Mouse (Mus musculus): ENCODE measurements around the gene Misp.

Misp gene

DNA sequence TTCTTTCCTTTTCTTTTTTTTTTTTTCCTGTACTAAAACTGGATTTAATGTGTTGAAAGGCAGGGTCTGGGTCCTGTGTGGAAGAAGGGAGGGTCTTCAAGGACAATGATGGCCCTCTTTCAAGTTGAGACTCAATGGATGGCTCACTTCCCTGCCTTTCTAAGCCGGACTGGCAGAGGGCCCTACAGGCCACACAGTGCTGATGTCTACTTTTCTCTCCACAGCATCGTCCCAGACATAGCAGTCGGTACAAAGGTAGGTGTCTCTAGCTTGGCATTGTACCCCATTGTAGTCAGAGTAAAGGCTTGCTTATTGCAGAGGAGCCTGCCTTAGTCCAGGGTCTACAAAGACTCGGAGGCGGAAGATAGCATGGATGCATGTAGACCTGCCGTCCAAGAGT is 35.5 kb downstream of the Misp start:
- DNase-seq, result peak; percentile 57

DNA sequence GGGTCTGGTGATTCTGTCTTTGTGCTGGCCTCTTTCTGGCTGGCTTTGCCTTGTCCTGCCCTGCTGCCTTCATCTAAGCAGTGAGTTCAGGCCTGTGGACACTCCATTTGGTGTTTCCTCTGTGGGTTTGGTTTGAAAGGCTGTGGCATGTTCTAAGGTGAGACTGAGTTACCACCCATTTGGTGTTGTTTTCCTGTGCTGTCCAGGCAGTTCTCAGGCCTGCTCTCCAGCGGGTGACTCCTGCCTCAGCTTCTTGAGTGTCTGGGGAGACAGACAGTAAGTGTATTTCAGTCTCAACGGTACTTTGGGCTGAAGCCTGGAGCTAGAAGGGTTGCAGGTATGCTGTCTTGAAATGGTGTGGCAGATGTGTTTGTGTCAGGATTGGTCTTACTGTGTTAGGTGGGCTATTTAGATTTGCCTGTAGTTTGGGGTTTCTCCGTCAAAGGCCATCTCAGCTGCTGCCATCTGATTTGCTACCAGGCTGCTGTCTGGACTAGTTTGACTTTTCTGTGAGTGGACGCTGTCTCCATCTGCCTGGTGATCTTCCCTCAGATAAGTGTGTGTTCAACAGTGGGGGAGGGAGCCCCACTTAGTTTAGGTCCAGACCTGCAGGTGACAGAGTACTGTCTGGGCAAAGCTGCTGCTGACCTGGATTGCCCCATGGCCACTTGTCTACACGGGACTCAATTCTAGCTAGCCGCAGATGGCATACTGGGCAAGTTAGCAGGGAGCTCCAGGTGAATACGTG is 36.1 kb downstream of the Misp start:
- DNase-seq, result peak; percentile 31

DNA sequence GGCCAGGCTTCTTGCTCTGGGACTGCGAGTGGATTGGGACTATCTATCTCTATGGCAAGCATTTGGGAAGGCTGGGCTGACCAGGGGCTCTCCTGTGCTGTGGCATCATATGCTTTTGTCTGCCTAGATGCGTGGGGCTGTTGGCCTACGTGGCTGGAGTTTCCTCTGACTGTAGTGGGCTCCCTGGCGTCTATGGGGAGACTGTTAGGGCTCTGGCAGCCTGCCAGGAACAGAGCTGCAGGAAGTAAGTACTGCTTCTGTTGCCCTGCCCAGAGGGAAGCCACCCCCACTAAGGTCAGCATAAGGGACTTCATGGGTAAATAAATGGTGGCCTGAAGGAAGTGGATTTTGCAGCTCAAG is 36.6 kb downstream of the Misp start:
- peak; percentile 72 for DNase-seq

DNA sequence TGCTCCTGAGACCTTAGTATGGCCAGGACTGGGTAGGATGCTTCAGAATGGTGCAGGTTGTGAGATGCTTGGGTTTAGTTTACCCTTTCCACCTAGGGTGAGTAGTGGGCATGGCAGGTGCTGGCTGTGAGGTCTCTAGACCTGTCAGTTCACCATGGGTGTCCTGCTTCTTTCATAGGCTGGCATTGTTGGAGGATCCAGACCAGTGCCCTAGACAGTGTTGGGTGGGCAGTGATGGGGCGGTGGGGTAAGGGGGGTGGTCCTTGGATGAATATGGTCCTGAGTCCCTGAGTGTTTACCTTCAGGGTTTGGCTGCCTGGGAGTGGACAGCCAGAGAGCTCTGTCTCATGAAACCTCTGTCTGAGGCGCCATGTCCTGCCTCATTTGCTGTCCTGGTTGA is 37.1 kb downstream of the Misp start:
- DNase-seq, result no peak

DNA sequence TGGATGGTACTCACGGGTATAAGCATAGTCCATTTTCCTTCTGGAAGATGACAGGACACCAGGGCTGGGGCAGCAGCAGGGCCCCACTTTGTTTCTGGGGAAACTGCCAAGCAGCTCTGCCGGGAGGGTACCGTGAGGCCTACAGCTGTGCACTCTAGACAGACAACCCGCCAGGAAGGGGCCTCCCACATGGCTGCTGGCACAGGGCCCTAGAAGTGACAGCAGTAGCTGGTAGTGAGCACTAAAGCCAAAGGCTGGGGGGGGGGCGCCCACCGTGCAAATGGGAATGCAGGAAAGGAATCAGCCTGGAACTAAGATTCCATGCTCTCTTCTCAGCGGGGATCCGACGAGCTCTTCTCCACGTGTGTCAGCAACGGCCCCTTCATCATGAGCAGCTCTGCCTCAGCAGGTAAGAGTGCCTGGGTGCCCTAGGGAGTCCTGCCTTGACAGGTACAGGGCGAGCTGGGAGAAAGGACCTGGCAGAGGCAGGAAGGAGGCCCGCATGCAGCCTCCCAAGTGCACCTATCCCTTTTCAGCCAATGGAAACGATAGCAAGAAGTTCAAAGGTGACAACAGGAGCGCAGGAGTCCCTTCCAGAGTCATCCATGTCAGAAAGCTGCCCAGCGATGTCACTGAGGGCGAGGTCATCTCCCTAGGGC is 37.8 kb downstream of the Misp start:
- peak; percentile 78 for DNase-seq

DNA sequence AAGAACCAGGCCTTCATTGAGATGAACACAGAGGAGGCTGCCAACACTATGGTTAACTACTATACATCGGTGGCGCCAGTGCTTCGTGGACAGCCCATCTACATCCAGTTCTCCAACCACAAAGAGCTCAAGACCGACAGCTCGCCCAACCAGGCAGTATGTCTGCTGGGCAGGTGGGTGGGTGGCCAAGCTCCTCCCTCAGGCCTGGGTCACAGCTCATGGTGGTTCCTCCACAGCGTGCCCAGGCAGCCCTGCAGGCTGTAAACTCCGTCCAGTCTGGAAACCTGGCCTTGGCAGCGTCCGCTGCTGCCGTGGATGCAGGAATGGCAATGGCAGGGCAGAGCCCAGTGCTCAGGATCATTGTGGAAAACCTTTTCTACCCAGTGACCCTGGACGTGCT is 38.3 kb downstream of the Misp start:
- peak; percentile 47 for DNase-seq

DNA sequence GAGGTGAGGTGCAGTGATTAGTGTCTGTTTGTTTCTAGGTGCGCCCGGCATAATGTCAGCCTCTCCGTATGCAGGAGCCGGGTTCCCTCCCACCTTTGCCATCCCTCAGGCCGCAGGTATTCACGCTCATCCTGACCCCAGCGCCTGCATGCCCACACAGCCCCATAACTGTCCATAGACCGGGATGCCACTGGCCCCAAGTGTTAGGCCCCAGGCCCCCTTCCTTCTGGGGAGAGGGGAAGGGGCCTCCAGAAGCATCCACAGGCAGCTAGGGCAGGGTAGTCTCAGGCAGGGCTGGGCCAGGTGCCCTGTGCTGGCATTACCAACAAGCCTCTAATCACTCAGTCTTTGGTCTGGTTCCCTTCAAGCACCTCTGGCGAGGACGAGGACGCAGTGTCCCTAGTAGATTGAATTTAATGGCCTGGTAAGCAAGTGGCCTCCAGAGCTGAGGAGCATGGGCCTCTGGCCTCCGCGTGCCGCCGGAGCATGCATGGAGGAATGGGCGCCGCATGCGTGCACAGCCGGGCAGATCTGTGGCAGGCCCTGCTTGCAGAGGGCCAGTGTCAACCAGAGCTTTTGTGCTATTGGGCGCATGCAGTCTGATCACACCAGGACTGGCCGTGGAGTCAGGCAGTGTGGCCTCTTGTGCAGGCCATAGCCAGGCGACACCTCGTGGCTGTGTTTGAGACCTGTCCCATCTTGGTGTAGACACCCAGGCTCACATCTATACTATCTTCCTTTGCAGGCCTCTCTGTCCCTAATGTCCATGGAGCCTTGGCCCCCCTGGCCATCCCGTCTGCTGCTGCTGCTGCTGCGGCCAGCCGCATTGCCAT is 39.5 kb downstream of the Misp start:
- peak; percentile 46 for DNase-seq

DNA sequence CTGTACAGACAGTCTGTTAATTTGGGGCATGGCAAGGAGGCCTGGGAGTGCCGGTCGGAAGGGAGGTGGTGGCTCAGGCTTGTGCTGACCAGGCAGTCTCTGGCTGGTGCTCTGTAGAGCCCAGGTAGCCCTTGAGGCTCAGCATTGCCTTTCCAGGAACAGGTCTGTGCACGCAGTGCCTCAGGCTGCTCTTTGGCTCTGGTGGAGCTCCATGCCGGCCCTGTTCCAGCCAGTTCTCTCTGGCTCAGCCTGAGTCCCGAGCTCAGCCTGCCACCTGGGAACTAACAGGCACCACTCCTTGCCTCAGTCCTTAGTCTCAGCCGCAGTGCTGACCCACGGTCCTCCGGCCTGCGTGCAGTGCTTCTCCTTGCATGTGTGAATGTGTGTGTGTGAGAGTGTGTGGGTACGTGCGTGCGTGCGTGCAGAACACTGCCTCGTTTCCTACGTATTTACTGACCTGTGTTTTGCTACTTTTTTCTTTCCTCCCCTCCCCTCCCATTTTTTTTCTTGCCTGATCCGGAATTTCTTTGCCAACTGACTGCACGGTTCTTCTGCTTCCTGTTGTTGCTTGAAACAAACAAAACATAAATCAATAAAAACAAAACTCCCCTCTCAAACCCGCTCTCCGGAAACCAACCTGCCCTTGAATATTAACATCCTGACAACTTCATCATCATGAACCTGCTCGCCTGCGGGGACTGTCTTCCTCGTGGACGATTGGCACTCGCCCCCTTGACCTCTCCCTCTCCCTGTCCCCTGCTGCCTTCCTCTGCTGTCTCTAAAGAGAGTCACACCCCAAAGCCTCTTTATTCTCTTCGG is 40.6 kb downstream of the Misp start:
- peak; percentile 84 for DNase-seq

DNA sequence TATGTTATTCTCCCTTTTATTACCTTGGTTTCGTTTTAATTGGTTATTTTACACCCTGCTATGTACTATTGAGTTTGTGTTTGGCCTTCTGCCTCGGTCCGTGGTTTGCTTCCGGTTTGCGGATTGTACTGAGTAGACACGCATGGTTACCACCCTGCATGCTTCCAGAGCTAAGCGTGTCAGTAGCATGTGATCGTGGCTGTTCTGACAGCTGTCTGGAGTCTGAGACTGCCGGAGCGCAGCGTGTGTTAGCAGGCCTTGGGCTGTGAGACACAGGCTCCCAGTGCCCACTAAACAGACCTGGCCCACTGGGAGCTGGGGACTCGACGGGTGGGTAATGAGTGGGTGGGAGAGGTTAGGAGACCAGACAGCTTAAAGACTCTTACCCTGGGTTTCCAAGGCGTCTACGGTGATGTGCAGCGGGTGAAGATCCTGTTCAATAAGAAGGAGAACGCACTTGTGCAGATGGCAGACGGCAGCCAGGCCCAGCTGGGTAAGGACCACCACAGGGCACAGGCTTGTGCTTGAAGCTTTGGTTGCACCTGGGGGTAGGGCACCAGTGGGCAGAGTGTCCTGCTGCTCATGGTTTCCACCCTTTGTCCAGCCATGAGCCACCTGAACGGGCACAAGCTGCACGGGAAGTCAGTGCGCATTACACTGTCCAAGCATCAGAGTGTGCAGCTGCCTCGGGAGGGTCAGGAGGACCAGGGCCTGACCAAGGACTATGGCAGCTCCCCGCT is 41.4 kb downstream of the Misp start:
- DNase-seq, result peak; percentile 34

DNA sequence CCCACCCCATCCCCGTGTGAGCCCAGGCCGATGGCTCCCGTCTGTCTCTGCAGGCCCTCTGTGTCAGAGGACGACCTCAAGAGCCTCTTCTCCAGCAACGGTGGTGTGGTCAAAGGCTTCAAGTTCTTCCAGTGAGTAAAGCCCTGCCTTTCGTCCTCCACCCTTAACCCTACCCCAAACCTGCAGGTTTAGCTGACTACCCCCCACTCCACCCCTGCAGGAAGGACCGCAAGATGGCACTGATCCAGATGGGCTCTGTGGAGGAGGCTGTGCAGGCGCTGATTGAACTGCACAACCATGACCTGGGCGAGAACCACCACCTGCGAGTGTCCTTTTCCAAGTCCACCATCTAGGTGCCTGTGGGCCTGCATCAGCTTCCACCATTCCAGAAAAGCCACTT is 42.1 kb downstream of the Misp start:
- peak; percentile 54 for DNase-seq

DNA sequence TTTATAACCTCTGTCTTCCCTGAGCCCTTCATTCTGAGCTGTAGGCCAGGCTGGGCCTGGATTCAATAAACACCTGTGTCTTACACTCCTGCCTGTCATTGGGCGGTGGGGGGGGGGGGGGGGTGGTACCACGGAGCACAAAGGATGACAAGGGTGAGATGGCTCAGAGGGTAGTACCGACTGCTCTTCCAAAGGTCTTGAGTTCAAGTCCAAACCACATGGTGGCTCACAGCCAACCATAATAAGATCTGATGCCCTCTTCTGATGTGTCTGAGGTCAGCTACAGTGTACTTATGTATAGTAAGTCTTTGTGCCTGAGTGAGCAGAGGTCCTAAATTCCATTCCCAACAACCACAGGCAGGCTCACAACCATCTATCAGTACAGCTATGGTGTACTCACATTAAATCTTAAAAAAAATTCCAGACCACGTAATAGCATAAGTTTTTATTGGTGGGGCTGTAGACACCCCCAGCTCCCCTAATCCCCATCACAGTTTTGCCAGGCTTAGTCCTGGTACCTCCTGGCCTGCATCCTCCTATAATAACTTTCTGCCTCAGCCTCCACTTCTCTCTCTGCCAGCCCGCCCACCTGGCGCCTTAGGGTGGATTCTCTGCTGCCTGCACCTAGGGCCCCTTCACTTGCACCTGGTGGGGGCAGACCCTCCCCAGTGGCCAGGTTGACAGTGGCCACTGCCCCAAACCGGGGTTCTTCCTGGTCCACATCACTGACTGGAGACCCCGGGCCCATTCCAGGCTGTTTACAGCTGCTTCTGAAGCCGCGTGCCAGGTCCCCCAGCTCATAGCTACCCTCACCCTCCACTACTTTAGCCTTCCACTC is 43.8 kb downstream of the Misp start:
- peak; percentile 45 for DNase-seq

DNA sequence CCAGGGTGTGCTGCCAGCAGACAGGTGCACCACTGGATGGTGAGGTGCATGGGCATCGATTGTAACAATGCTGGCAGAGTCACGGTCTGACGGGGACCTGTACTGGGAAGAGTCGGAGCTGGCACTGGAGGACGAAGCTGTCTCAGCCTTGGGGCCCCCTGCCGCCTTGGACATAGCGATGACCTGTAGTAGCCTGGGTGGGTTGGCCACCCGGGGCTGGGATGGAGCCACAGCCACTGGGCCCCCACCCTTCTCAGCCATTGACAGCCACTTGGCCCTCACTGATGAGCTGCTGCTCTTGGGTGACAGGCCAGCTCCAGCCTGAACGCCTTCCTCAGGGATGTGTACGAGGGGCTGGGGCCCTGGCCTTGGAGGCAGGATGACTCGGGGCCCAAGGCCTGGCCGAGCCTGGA is 44.4 kb downstream of the Misp start:
- DNase-seq, result peak; percentile 56

DNA sequence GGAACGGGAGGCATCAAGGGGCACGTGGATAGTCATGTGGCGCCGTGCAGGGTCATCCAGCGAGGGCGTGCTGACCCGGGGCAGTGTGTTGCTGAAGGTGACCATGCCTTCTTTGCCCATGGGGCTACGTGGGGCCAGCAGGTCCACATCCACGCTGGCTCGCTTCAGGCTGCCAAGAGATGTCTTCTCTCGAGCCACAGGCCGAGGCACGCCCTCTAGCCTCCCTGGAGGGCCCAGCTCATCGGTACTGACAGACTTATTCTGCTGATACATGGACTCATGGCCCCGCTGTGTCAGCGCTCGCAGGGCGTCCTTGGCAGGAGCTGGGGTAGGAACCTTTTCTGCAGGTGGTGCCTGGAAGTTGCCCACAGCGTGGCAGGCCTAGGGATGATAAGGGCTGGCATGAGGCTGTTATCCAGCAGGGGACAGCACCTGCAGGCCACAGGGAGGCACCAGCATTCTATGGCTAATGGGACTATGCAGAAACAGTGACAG is 45.1 kb downstream of the Misp start:
- no peak for DNase-seq

DNA sequence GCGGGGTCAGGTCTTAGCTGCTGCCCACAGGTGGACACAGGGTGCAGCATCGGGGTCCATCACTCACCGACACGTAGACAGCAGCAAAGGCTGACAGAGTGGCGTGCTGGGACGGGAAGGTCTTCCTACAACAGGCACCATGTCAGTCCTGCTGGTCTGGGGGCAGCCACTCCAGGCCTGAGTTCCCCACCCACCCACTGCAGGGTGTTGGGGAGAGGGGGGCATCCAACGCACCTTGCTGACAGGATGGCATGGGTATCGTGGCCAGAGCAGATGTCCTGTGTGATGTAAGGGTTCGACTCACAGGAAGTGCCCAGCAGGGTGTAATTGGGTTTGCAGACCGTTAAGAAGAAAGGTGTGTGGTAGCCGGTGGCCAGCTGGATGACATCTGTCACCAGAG is 45.8 kb downstream of the Misp start:
- DNase-seq, result peak; percentile 50

DNA sequence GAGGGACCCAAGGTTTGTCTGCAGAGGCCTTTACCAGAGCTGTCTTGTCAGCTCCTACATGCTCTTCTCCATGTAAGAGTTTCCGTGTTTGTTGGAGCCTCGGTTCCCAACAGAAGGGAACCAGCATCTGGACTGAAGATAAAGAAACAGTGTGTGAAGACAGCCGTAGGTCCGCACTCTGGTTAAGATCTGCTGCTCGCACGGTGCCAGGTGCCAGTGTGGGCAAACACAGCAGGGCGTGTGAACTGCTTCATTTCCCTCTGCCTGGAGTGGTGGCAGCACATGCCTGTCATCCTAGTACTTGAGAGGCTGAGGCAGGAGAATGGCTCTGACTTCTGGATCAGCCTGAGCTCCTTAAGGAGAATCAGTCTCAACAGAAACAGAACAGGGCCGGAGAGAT is 51.1 kb downstream of the Misp start:
- DNase-seq, result no peak

DNA sequence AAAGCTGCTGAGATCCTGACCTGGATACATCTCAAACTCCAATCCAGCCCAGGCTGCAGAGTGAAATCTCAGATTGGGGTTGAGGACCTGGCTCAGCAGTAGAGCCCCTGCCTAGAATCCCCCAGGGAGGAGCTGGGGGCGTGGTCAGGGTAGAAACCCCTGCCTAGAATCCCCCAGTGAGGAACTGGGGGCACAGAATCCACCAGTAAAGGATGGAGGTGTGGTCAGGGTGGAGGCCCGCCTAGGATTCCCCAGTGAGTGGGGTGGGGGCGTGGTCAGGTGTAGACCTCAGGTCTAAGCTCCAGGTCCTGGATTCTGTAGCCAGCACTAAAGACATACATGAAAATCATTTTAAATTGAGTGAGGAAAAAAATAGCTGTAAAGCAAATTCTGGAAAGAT is 52.1 kb downstream of the Misp start:
- peak; percentile 43 for DNase-seq

DNA sequence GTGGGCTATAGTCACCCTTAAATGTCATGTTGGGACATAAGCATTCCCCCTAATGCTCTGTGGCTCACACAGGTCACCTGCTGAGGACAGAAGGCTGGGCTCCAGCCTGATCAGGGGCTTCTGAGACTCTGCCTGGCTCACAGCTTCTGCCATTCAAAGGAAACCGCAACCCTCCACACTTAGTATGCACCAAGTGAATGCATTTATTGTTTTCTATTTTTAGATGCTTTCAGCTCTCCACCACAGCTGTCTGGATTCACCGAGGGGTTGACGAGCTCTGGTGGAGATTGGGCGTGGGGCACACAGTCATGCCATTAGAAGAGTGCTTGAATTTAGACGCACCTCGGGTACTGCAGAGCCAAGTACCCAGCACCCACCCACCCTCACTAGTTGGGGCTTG is 52.5 kb downstream of the Misp start:
- no peak for DNase-seq

DNA sequence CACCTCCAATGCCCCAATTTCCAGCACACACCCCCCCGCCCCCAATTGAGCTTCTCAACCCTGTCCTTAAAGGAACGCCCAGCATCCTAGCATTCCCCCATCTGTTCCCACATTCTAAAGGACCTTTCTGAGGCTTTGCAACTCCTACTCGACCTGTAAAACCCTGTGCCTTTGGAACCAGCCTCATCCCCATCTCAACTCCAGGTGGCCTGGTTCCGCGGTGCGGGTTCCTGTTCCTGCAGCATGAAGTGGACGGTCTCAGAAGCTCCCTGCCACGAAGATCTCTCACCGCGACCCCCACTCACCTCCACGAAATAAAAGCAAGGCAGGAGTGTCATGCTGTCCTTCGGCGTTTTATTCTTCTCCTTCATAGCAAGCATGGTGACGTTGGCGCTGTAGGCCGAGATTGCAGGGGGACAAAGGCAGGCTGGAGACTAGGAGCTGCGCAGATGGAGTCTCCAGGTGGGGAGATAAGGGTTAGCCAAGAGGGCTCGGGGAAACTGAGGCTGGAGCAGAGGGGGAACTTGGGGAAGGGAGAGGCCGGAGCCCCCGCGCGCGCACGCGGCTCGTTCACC is 53.0 kb downstream of the Misp start:
- DNase-seq, result peak; percentile 53

DNA sequence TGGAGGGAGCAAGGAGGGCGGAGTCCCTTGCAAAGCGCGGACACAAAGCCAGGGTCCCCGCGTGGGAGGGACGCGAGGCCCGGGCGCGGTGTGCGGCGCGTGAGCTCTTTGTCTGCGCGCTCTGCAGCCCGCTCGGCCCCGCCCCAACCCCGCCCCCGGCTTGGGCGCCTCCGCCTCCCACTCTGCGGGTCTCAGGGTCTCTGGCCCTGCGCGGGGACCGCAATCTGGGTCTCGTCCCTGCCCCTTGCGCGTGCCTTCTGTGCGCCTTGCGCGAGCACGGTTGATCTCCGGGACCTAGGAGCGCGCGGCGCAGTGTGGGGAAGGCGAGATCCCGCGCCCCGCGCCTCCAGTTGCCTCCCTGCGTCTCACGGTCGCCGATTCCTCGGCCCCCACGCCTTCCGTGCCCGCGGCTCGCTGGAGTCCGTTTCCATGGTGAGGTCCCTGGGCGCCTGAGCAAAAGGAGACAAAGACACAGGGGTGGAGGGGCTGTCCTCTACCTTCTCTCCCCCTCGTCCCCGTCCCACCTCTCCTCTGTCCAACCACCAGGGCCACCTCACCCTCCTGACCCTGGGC is 53.6 kb downstream of the Misp start, which contains the start of the genes Prtn3 and Plppr3:
Gene Prtn3, plus strand, starts transcription at position 187 of the 573 bp plus-strand sequence.
Gene Plppr3, minus strand, starts transcription at position 345 of the 573 bp plus-strand sequence.
- DNase-seq, result peak; percentile 57

DNA sequence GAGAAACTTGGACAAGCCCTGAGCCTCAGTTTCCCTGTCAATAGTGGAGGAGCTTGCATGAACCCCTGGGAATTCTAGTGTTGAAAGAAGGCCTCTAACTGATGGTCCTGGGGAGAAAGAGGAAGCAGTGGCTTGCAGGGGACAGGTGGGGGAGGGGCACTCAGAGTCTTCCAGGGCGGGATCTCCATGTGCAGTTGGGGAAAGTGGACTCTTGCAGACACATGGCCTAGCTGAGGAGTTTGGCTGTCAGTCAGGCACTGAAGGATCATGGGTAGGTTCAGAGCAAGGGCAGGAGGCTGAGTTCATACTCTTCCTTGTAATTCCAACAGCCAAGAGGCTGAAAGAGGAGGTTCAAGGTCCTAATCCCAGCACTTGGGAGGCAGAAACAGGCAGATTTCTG is 56.4 kb downstream of the Misp start:
- no peak for DNase-seq

All from cerebellum, adult 9-11 months (tissue).